Mouse (Mus musculus): ENCODE measurements at regions not wholly inside any gene's neighbourhood (a gene's known extent, or its start where the extent isn't known, plus 50 kb on each side); places are given as distances from the start of the nearest gene placed in this dataset.
"Not testable (repeated sequence)": the region's sequence is repeated elsewhere in the genome, so short reads cannot be mapped to it uniquely, and the experiment has no call there.

GRCm38 (mm10) chr13:3373522-3374220 is 164.2 kb upstream of the Gdi2 start:
- not testable (repeated sequence) for H3K27me3 ChIP-seq (replicated peaks; ENCODE audit: control insufficient read depth, insufficient read depth, low read length); H3K27ac ChIP-seq (ENCODE audit: low read length); H3K4me3 ChIP-seq (replicated peaks; ENCODE audit: low read length); H3K9ac ChIP-seq (replicated peaks; ENCODE audit: low read depth, low read length); H3K36me3 ChIP-seq (ENCODE audit: control insufficient read depth, insufficient read depth); H3K9me3 ChIP-seq (ENCODE audit: control insufficient read depth, low read length); H3K4me2 ChIP-seq (ENCODE audit: low read length); H3K4me1 ChIP-seq (replicated peaks; ENCODE audit: control insufficient read depth, insufficient read depth, low read length); ATAC-seq
- WGBS: 50% methylated on average over 3 of the region's 3 CpGs

- Histone ChIP-seq H3K9me3 (ENCODE audit: control insufficient read depth, low read length) (0 out of 2 replicates have a peak, but pooled peaks cover 3% of the 10 kb centered on the region), H3K4me2 (ENCODE audit: low read length) (no peak overlapping the region), H3K27ac (ENCODE audit: low read length) (no peak overlapping the region), H3K36me3 (ENCODE audit: control insufficient read depth, insufficient read depth) (no peaks in the 10 kb centered on the region), H3K4me3 (replicated peaks; ENCODE audit: low read length) (no peak overlapping the region), H3K27me3 (replicated peaks; ENCODE audit: control insufficient read depth, insufficient read depth, low read length) (no peaks in the 10 kb centered on the region), H3K9ac (replicated peaks; ENCODE audit: low read depth, low read length) (no peak overlapping the region), H3K4me1 (replicated peaks; ENCODE audit: control insufficient read depth, insufficient read depth, low read length) (no peaks in the 10 kb centered on the region)
- WGBS: 97% methylated on average over 7 of the region's 7 CpGs
- ATAC-seq: no peak
Measured at GRCm38 (mm10) chr13:3374796-3375195, 163.1 kb upstream of the Gdi2 start.

- H3K9me3 ChIP-seq (ENCODE audit: control insufficient read depth, low read length); H3K4me3 ChIP-seq (replicated peaks; ENCODE audit: low read length); H3K36me3 ChIP-seq (ENCODE audit: control insufficient read depth, insufficient read depth); H3K9ac ChIP-seq (replicated peaks; ENCODE audit: low read depth, low read length); H3K4me1 ChIP-seq (replicated peaks; ENCODE audit: control insufficient read depth, insufficient read depth, low read length); H3K27ac ChIP-seq (ENCODE audit: low read length); H3K27me3 ChIP-seq (replicated peaks; ENCODE audit: control insufficient read depth, insufficient read depth, low read length); H3K4me2 ChIP-seq (ENCODE audit: low read length); ATAC-seq: not testable (repeated sequence)
- 68% methylated on average over 3 of the region's 3 CpGs for WGBS
Measured at GRCm38 (mm10) chr13:3377801-3378200, 160.1 kb upstream of the Gdi2 start.

- WGBS: 87% methylated on average over 2 of the region's 2 CpGs
- not testable (repeated sequence) for H3K9me3 ChIP-seq (ENCODE audit: control insufficient read depth, low read length); H3K27me3 ChIP-seq (replicated peaks; ENCODE audit: control insufficient read depth, insufficient read depth, low read length); H3K36me3 ChIP-seq (ENCODE audit: control insufficient read depth, insufficient read depth); H3K27ac ChIP-seq (ENCODE audit: low read length); ATAC-seq; H3K4me3 ChIP-seq (replicated peaks; ENCODE audit: low read length); H3K4me2 ChIP-seq (ENCODE audit: low read length); H3K9ac ChIP-seq (replicated peaks; ENCODE audit: low read depth, low read length); H3K4me1 ChIP-seq (replicated peaks; ENCODE audit: control insufficient read depth, insufficient read depth, low read length)
Measured at GRCm38 (mm10) chr13:3405783-3406182, 132.1 kb upstream of the Gdi2 start.

GRCm38 (mm10) chr13:3406236-3407017 is 131.4 kb upstream of the Gdi2 start:
- 41% methylated on average over 8 of the region's 8 CpGs for WGBS
- not testable (repeated sequence) for H3K36me3 ChIP-seq (ENCODE audit: control insufficient read depth, insufficient read depth); H3K27me3 ChIP-seq (replicated peaks; ENCODE audit: control insufficient read depth, insufficient read depth, low read length); H3K4me3 ChIP-seq (replicated peaks; ENCODE audit: low read length); H3K4me1 ChIP-seq (replicated peaks; ENCODE audit: control insufficient read depth, insufficient read depth, low read length); H3K9ac ChIP-seq (replicated peaks; ENCODE audit: low read depth, low read length); H3K4me2 ChIP-seq (ENCODE audit: low read length); H3K9me3 ChIP-seq (ENCODE audit: control insufficient read depth, low read length); H3K27ac ChIP-seq (ENCODE audit: low read length)
- ATAC-seq: 0 out of 2 replicates have a peak, but pooled peaks have one; percentile 40

- not testable (repeated sequence) for ATAC-seq; H3K27me3 ChIP-seq (replicated peaks; ENCODE audit: control insufficient read depth, insufficient read depth, low read length); H3K9me3 ChIP-seq (ENCODE audit: control insufficient read depth, low read length); H3K4me2 ChIP-seq (ENCODE audit: low read length); H3K27ac ChIP-seq (ENCODE audit: low read length); H3K4me3 ChIP-seq (replicated peaks; ENCODE audit: low read length); H3K36me3 ChIP-seq (ENCODE audit: control insufficient read depth, insufficient read depth); H3K4me1 ChIP-seq (replicated peaks; ENCODE audit: control insufficient read depth, insufficient read depth, low read length); H3K9ac ChIP-seq (replicated peaks; ENCODE audit: low read depth, low read length)
- WGBS: 74% methylated on average over 3 of the region's 3 CpGs
Measured at GRCm38 (mm10) chr13:3410281-3410680, 127.6 kb upstream of the Gdi2 start.

GRCm38 (mm10) chr13:3417026-3417425 is 120.8 kb upstream of the Gdi2 start:
- no peak overlapping the region for H3K27ac ChIP-seq (ENCODE audit: low read length)
- H3K36me3 ChIP-seq (ENCODE audit: control insufficient read depth, insufficient read depth): no peaks in the 10 kb centered on the region
- ATAC-seq: no peak
- peaks cover 9% of the 10 kb centered on the region for H3K9me3 ChIP-seq (ENCODE audit: control insufficient read depth, low read length)
- no peaks in the 10 kb centered on the region for H3K27me3 ChIP-seq (replicated peaks; ENCODE audit: control insufficient read depth, insufficient read depth, low read length)
- WGBS: 67% methylated on average over 1 of the region's 1 CpGs
- H3K4me1 ChIP-seq (replicated peaks; ENCODE audit: control insufficient read depth, insufficient read depth, low read length): no peaks in the 10 kb centered on the region
- no peak overlapping the region for H3K4me3 ChIP-seq (replicated peaks; ENCODE audit: low read length)
- no peak overlapping the region for H3K4me2 ChIP-seq (ENCODE audit: low read length)
- H3K9ac ChIP-seq (replicated peaks; ENCODE audit: low read depth, low read length): no peak overlapping the region

GRCm38 (mm10) chr13:3455374-3455773 is 82.5 kb upstream of the Gdi2 start:
- not testable (repeated sequence) for H3K4me2 ChIP-seq (ENCODE audit: low read length); ATAC-seq; H3K27ac ChIP-seq (ENCODE audit: low read length); H3K4me1 ChIP-seq (replicated peaks; ENCODE audit: control insufficient read depth, insufficient read depth, low read length); H3K4me3 ChIP-seq (replicated peaks; ENCODE audit: low read length); H3K36me3 ChIP-seq (ENCODE audit: control insufficient read depth, insufficient read depth); H3K27me3 ChIP-seq (replicated peaks; ENCODE audit: control insufficient read depth, insufficient read depth, low read length); H3K9me3 ChIP-seq (ENCODE audit: control insufficient read depth, low read length); H3K9ac ChIP-seq (replicated peaks; ENCODE audit: low read depth, low read length)
- 83% methylated on average over 6 of the region's 6 CpGs for WGBS

GRCm38 (mm10) chr13:3476884-3477283 is 61.0 kb upstream of the Gdi2 start:
- 0 out of 2 replicates have a peak, but pooled peaks cover 4% of the 10 kb centered on the region for H3K4me1 ChIP-seq (replicated peaks; ENCODE audit: control insufficient read depth, insufficient read depth, low read length)
- no peak for ATAC-seq
- no peaks in the 10 kb centered on the region for H3K9me3 ChIP-seq (ENCODE audit: control insufficient read depth, low read length)
- H3K36me3 ChIP-seq (ENCODE audit: control insufficient read depth, insufficient read depth): no peaks in the 10 kb centered on the region
- no peaks in the 10 kb centered on the region for H3K27me3 ChIP-seq (replicated peaks; ENCODE audit: control insufficient read depth, insufficient read depth, low read length)
- H3K4me3 ChIP-seq (replicated peaks; ENCODE audit: low read length): no peak overlapping the region
- no peak overlapping the region for H3K27ac ChIP-seq (ENCODE audit: low read length)
- no peak overlapping the region for H3K4me2 ChIP-seq (ENCODE audit: low read length)
- H3K9ac ChIP-seq (replicated peaks; ENCODE audit: low read depth, low read length): no peak overlapping the region

Measured in forebrain, embryonic 16.5 days (tissue).